Mouse (Mus musculus) limb, embryonic 15.5 days (tissue): ENCODE results near the gene Med17. TPM values are rescaled to one million over a fixed set of nuclear protein-coding genes. Genes with fewer than 3 reads are reported as not detected.
"Not testable (repeated sequence)": the region's sequence is repeated elsewhere in the genome, so short reads cannot be mapped to it uniquely, and the experiment has no call there.

Source experiments
- ATAC-seq: fragments of 200-750 bp; cut with Nextera tagmentation; 2 replicates; pipeline ENCODE4 v1.8.0; 2017; ENCODE audit warnings: low read depth, moderate TSS enrichment; ENCODE audit not compliant: insufficient number of reproducible peaks, low FRiP score, low TSS enrichment
- H3K27ac ChIP-seq: fragments of 300-500 bp; sonication (generic); 2 replicates; pipeline ENCODE4 v1.5.1; 2015; ENCODE audit warnings: moderate library complexity, mild to moderate bottlenecking, inconsistent platforms
- H3K27me3 ChIP-seq: fragments of 300-500 bp; sonication (generic); 2 replicates; pipeline ENCODE4 v1.6.1; 2015; ENCODE audit warnings: inconsistent platforms
- H3K36me3 ChIP-seq: fragments of 300-500 bp; sonication (generic); 2 replicates; pipeline ENCODE4 v1.6.1; 2015; ENCODE audit warnings: inconsistent platforms
- H3K4me1 ChIP-seq: fragments of 300-500 bp; sonication (generic); 2 replicates; pipeline ENCODE4 v1.6.1; 2015; ENCODE audit warnings: inconsistent platforms
- H3K4me2 ChIP-seq: fragments of 300-500 bp; sonication (generic); 2 replicates; pipeline ENCODE4 v1.6.1; 2015; ENCODE audit warnings: mild to moderate bottlenecking, inconsistent platforms
- H3K4me3 ChIP-seq: fragments of 300-500 bp; sonication (generic); 2 replicates; pipeline ENCODE4 v1.5.1; 2015; ENCODE audit warnings: mild to moderate bottlenecking, inconsistent platforms
- H3K9ac ChIP-seq: fragments of 300-500 bp; sonication (generic); 2 replicates; pipeline ENCODE4 v1.6.1; 2015; ENCODE audit warnings: inconsistent platforms
- H3K9me3 ChIP-seq: fragments of 300-500 bp; sonication (generic); 2 replicates; pipeline ENCODE4 v1.6.1; 2016; ENCODE audit warnings: inconsistent platforms
- WGBS: fragments of 180-500 bp; shearing (Covaris S2); methylation state at CpG from one replicate; pipeline ENCODE4 v1.1.7; 2015; 5-methylcytosine and 5-hydroxymethylcytosine counted together
- polyA plus RNA-seq: library from polyadenylated mRNA; unstranded; fragments of >200 nt; fragmentation: Nextera tagmentation; extraction: Ambion mirVana; gene quantifications from 2 replicates; pipeline ENCODE4 v1.2.1, GENCODE M21; 2015

The Med17 gene
- polyA plus RNA-seq: 29.9 and 32.7 TPM in 2 replicates

DNA sequence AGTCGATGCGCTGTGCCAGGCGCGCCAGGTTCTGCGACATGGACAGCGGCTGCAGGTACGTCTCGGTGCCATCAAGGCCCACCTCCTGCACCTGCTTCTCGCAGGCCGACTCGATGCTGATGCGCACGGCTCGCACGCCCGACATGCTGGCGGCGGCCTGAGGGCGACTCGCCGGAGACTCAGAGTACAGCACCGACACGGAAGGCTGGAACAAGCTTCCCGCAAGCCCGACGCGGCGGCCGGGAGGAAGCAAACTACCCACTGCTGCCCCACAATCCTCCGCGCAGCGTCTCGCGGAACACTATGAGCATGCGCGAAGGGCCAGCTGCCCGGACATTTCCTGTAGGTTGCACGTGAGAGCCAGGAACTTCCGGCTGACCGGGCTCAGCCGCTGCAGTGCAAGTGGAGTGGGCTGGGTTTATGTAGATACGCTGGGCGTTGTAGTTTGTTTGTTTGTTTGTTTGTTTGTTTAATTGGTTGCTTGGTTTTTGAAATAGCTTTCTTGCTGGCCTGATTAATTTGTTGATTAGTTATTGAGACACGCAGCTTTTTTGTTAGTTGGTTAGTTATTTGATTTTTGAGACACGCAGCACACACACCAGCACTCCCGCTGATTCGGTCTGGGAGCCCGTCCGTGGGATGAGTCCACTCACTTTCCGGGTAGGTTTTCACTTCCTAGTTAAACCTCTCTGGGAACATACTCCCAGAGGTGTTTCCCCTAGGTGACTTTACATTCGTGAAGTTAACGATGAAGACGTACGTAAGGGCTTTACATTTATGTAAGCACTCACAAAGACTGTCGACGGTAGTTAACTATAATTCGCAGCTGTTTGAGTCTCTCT lies at the start of gene Med17:
Gene Med17, minus strand, starts transcription at position 283 of the 842 bp plus-strand sequence.
- no peaks in the 10 kb centered on the region for H3K9me3 ChIP-seq
- peak within 1 kb of the TSS; percentile 89 for H3K9ac ChIP-seq
- ATAC-seq: peak; percentile 95
- H3K36me3 ChIP-seq: peaks cover 24% of the 10 kb centered on the region
- no peaks in the 10 kb centered on the region for H3K27me3 ChIP-seq
- peak within 1 kb of the TSS; percentile 85 for H3K4me3 ChIP-seq
- WGBS: under 1% methylated on average over 57 of the region's 57 CpGs
- peak within 1 kb of the TSS; percentile 55 for H3K4me2 ChIP-seq
- peaks cover 21% of the 10 kb centered on the region for H3K4me1 ChIP-seq
- peak within 1 kb of the TSS; percentile 89 for H3K27ac ChIP-seq

DNA sequence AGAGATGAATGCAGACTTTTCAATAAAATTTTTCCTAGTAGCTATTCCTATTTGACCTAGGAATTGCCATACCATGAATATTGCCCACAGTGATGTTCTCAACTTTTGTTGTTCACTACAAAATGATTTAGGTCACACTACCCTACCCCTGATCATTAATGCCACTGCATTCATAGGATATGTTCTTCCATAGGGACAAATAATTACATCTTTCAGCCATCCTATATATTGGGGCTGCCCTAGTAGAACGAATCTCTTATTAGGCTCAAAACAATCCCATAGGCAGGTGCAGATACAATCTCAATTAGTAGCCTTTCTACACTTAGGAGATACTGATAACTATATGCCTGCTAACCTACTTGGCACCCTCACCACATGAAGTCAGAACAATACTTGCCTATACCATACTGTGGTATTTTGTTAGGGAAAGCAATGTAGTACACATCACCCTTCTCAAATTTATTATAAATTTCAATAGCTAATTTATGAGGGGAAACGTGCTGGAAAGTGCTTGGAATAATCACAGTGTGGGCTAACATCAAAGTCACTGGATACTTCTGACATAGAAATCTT lies 38.5 kb upstream of the Med17 start:
- no peaks in the 10 kb centered on the region for H3K9me3 ChIP-seq
- peaks cover 61% of the 10 kb centered on the region for H3K36me3 ChIP-seq
- no peaks in the 10 kb centered on the region for H3K27me3 ChIP-seq
- no peak overlapping the region for H3K9ac ChIP-seq
- WGBS: 69% methylated on average over 2 of the region's 2 CpGs
- no peak overlapping the region for H3K4me3 ChIP-seq
- H3K4me2 ChIP-seq: no peak overlapping the region
- H3K27ac ChIP-seq: no peak overlapping the region
- H3K4me1 ChIP-seq: no peaks in the 10 kb centered on the region
- no peak for ATAC-seq

DNA sequence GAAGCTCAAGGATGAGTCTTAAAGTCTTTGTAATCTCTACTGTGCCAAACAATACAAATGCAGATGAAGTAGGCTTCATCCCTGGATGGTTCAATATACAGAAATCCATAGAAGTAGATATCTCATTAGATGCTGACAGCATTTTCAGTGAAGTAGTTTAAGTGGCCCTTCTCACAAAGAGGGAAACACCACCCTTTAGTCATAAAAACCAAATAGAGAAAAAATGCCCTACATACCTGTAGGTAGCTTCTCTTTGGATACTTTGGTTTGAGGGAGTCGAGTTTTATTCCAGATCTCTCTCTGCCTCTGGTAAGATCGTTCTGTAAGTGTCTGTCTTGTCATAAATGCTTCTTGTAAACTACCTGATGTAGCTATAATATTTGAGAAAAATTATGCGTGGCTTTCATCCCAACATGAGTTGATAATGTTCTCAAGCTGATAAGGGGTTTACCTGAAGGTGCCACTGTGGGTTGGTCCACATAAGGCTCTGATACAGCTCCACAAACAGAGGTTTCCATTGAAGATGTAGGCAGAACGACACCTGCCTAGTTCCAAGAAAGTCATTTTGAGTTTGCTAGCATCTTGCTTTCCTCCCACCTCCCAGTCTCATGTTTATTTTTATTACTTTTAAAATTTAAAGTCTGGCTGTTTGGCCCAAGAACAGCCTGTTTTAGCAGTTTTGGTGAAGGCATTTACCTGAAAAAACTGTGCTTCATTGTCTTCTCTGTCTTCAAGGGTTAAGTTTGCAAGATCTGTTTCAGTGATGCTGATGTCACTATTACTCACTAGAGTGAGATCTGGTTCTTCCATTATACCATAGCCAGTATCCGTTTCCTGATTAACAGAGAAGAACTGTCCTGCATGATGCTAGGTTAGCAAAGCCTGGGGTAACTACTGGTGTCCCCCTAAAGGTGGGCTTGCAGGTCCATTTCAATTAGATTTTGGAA lies 37.8 kb upstream of the Med17 start:
- no peak for ATAC-seq
- no peak overlapping the region for H3K27ac ChIP-seq
- peaks cover 59% of the 10 kb centered on the region for H3K36me3 ChIP-seq
- no peaks in the 10 kb centered on the region for H3K9me3 ChIP-seq
- H3K9ac ChIP-seq: no peak overlapping the region
- no peak overlapping the region for H3K4me2 ChIP-seq
- no peaks in the 10 kb centered on the region for H3K27me3 ChIP-seq
- WGBS: 56% methylated on average over 5 of the region's 5 CpGs
- no peak overlapping the region for H3K4me3 ChIP-seq
- no peaks in the 10 kb centered on the region for H3K4me1 ChIP-seq

DNA sequence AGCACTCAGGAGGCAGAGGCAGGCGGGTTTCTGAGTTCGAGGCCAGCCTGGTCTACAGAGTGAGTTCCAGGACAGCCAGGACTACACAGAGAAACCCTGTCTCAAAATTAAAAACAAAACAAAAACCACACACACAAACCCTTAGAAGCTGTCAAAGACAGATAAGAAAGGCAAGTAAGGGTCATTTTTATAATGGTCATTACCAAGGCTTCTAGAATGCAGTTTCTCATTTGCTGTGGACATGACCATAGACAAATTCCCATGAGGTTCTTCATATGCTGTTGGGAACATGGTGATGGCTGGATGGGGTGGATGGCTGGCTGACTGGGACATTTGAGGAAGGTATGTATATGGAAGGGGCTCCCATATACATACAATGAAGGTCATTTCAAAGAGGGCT lies 36.6 kb upstream of the Med17 start:
- WGBS: 100% methylated on average over 2 of the region's 2 CpGs
- peaks cover 58% of the 10 kb centered on the region for H3K36me3 ChIP-seq
- H3K4me2 ChIP-seq: not testable (repeated sequence)

DNA sequence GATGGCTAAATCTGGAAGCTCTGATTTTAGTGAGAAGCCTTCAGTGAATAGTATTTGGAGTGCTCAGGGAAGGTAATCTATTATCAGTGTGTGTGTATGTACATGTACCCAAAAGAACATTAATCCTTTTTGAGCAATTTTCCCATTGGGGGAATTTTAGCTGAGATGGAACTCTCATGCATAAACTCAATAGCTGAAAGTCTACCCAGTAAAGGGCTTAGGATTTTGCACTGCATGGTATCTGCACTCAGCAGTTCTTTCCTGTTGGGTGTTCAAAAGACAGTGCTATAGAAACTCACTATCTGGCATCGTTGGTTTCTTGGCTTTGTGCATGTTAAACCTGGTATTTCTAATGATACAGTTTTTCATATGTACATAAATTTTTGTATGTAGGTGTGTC lies 34.9 kb upstream of the Med17 start:
- Histone ChIP-seq H3K9ac (no peak overlapping the region), H3K4me3 (no peak overlapping the region), H3K27me3 (no peaks in the 10 kb centered on the region), H3K4me2 (no peak overlapping the region), H3K9me3 (no peaks in the 10 kb centered on the region), H3K4me1 (no peaks in the 10 kb centered on the region), H3K36me3 (peaks cover 68% of the 10 kb centered on the region), H3K27ac (no peak overlapping the region)
- no peak for ATAC-seq
- WGBS: 90% methylated on average over 1 of the region's 1 CpGs

More for the DNA sequence above, 36.6 kb upstream of the Med17 start:
- ATAC-seq, H3K9ac ChIP-seq, H3K27me3 ChIP-seq, H3K9me3 ChIP-seq, H3K4me3 ChIP-seq, H3K27ac ChIP-seq, H3K4me1 ChIP-seq: not testable (repeated sequence)

DNA sequence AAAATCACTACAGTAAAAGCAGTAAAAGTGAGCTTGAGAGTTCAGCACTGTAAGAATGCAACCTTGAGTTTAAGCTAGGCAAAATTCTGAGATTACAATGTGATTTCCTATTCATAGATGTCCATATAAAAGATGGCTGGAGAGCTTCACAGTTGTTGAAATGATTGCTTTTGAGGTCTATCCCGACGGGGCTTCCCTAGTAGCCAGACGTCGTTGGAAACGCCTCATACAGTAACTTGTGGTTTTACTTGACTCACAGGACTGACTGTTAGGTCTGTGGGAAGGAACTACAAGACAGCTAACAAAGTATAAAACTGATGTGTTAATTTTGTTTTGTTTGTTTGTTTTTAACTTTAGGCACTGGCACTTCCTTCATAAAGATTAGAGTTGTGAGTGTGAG lies 33.9 kb upstream of the Med17 start:
- H3K36me3 ChIP-seq: peaks cover 76% of the 10 kb centered on the region
- no peak for ATAC-seq
- H3K9me3 ChIP-seq: no peaks in the 10 kb centered on the region
- H3K4me2 ChIP-seq: no peak overlapping the region
- H3K27me3 ChIP-seq: no peaks in the 10 kb centered on the region
- H3K9ac ChIP-seq: no peak overlapping the region
- no peak overlapping the region for H3K4me3 ChIP-seq
- H3K27ac ChIP-seq: no peak overlapping the region
- peaks cover 5% of the 10 kb centered on the region for H3K4me1 ChIP-seq
- 82% methylated on average over 5 of the region's 5 CpGs for WGBS

DNA sequence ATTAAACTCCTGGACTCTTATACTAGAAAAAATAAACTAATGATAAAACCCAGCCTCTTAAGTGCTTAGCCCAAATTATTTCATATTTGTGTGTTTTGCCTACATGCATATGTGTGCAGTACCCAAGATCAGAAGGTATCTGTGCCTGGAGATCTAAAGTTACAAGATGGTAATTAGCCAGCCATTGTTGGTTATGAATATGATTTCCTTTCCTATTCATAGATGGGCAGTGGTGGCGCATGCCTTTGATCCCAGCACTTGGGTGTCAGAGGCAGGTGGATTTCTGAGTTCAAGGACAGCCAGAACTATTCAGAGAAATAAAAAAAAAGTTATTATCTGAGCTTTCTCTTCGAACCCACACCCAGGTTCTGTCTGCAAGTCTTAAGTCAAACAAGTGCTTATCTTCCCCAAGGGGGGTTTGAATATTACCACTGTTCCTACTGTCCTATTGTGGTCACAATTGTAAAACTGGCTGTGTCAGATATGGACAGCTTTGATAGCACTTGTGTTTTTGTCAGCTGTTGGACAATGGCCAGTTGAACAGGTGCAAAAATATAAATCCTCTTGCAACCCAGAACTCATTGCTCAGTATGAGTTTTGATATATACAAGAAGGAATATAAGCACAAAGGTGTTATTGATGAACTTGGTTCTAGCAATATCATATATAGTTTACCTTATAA lies 32.5 kb upstream of the Med17 start:
- Histone ChIP-seq H3K4me2 (no peak overlapping the region), H3K4me3 (no peak overlapping the region), H3K27me3 (no peaks in the 10 kb centered on the region), H3K4me1 (peaks cover 7% of the 10 kb centered on the region), H3K9ac (no peak overlapping the region), H3K36me3 (peaks cover 71% of the 10 kb centered on the region), H3K9me3 (no peaks in the 10 kb centered on the region), H3K27ac (no peak overlapping the region)
- no peak for ATAC-seq
- 94% methylated on average over 2 of the region's 2 CpGs for WGBS

DNA sequence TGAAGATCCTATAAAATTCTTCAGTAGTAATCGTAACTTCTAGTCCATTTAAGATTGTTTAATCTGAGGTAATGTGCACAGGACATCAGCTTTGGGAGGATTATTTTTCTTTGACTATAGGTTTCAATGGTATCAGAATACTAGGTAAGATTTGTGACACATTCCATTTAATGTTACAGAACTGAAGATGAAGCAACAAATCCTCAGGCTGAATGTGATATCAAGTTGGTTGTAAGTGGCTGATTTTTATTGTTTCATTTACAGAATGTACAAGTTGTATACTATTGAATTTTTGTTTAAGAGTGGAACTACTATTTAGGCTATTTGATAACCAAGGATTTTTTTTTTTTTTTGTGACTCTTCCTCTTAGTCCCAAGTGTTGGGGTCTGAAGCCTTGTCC lies 30.4 kb upstream of the Med17 start:
- no peak overlapping the region for H3K27ac ChIP-seq
- H3K4me1 ChIP-seq: peaks cover 12% of the 10 kb centered on the region
- ATAC-seq: no peak
- no peaks in the 10 kb centered on the region for H3K27me3 ChIP-seq
- no peaks in the 10 kb centered on the region for H3K9me3 ChIP-seq
- WGBS: 74% methylated on average over 1 of the region's 1 CpGs
- peaks cover 57% of the 10 kb centered on the region for H3K36me3 ChIP-seq
- no peak overlapping the region for H3K4me3 ChIP-seq
- no peak overlapping the region for H3K4me2 ChIP-seq
- no peak overlapping the region for H3K9ac ChIP-seq

DNA sequence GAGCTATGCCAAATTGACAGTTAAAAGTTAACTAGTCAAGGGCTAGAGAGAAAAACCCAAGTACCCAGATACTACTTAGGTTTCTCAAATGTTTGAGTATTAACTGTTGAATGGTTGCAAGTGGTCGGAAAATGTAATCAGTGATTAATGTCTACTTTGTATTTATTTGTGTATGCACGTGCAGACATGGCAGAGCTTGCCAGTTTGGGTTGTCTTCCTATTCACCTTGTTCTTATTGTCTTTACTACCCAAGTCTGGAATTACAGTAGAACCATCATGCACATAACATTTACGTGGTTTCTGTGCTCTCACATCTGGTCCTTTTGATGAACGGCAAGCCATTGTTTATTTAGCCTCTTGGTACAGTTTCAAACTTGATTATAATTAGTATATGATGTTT lies 29.7 kb upstream of the Med17 start:
- peaks cover 50% of the 10 kb centered on the region for H3K36me3 ChIP-seq
- WGBS: 63% methylated on average over 4 of the region's 4 CpGs
- H3K27ac ChIP-seq: no peak overlapping the region
- no peak overlapping the region for H3K9ac ChIP-seq
- H3K4me2 ChIP-seq: no peak overlapping the region
- no peak for ATAC-seq
- no peak overlapping the region for H3K4me3 ChIP-seq
- H3K9me3 ChIP-seq: no peaks in the 10 kb centered on the region
- H3K4me1 ChIP-seq: peaks cover 12% of the 10 kb centered on the region
- H3K27me3 ChIP-seq: no peaks in the 10 kb centered on the region

DNA sequence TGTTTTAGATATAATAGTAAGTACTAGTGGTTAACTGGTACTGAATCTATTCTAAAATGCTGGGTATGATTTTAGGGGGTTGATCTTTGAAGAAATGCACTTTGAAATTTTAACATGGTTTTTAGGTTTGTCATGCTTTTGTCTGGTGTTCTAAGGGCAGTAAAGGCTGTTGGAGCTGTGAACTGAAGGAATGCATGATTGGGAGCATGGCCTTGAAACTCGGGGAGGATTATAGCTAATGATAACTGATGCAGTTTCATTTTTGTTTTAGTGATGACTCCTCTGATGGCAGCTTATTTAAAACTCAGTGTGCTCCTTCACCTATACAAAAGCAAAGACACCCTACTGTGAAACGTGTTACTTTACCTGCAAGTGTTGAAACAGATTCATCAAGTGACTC lies 28.5 kb upstream of the Med17 start:
- Histone ChIP-seq H3K9ac (no peak overlapping the region), H3K27ac (no peak overlapping the region), H3K4me1 (peaks cover 12% of the 10 kb centered on the region), H3K36me3 (peaks cover 38% of the 10 kb centered on the region), H3K4me3 (no peak overlapping the region), H3K9me3 (no peaks in the 10 kb centered on the region), H3K4me2 (no peak overlapping the region), H3K27me3 (no peaks in the 10 kb centered on the region)
- ATAC-seq: no peak
- WGBS: 64% methylated on average over 2 of the region's 2 CpGs

DNA sequence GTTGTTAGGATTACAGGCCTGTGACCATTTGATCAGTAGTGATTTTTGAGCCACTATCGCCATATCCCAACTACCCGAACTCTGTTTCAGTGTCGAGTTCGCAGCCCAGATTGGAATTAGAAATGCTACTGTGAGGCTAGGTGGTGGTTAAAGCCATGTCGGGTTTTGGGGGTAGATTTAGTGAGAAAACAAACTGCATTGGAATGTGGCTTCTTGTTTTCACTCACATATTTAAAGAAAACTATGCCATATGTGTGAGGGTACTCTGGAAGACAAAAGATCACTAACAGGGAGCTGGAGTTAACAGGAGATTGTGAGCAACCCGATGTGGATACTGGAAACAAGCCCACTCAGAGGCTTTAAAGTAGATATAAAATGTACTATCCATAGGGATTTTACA lies 27.5 kb upstream of the Med17 start:
- WGBS: 6% methylated on average over 6 of the region's 6 CpGs
- H3K27ac ChIP-seq: 0 out of 2 replicates have a peak overlapping the region, but pooled peaks have one; percentile 94

More for the DNA sequence above, 27.5 kb upstream of the Med17 start:
- Histone ChIP-seq H3K27me3 (no peaks in the 10 kb centered on the region), H3K4me1 (peaks cover 12% of the 10 kb centered on the region), H3K36me3 (peaks cover 32% of the 10 kb centered on the region), H3K4me3 (peak overlapping the region; percentile 91), H3K9ac (peak overlapping the region; percentile 99), H3K4me2 (peak overlapping the region; percentile 63), H3K9me3 (no peaks in the 10 kb centered on the region)
- no peak for ATAC-seq
